Mouse (Mus musculus) stomach, postnatal 0 days (tissue): ENCODE data around the gene Rrm2.

ENCODE experiments used
- CTCF ChIP-seq: IDR thresholded peaks from 2 replicates; pipeline ENCODE4 v1.5.1; 2016; ENCODE audit warnings: antibody characterized with exemption, low read depth, mild to moderate bottlenecking, moderate library complexity
- EP300 ChIP-seq: optimal IDR thresholded peaks from 2 replicates; pipeline ENCODE3; 2016; ENCODE audit warnings: antibody characterized with exemption

DNA sequence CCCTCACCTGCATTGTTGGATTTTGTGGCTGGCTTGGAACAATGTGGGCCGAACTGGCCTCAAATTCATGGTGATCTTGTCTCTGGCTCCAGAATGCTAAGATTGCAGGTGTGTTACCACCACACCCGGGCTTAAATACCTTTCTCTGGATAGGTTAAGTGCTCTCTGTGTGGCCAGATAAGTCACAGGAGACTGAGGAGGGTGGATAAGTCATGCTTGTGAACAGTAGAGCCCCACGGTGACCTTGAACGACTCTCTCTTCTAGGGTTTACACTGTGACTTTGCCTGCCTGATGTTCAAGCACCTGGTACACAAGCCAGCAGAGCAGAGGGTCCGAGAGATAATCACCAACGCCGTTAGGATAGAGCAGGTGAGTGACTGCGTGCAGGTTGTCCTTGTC lies 4.4 kb downstream of the Rrm2 start:
- TF ChIP-seq CTCF (no peak), EP300 (no peak)
